18 mouse cellular contexts compared by ENCODE assay signal in genomic region chr1:127637917-127638316, GRCm38 (mm10). TPM values are rescaled to one million over a fixed set of nuclear protein-coding genes. Genes with fewer than 3 reads are reported as not detected.
"Had no signal": no experiment of that assay in that cellular context is flagged by ENCODE, and none has a peak within 500 bp of the region (broad histone marks: within the 10 kb centered on the region; RNA-seq: fewer than 3 reads in every experiment).

No protein-coding gene starts in this region.

- DNase-seq: kidney, postnatal 14 days; layer of hippocampus, adult 9-11 months; layer of hippocampus, postnatal 36 days; liver; liver, embryonic 13.5 days; liver, postnatal 0 days; lung, postnatal 14 days; right cerebral cortex, postnatal 14 days; thymus, adult 2 months; thymus, postnatal 25 days had no signal

- H3K4me3 ChIP-seq: kidney, embryonic 15.5 days; limb, embryonic 12.5 days; liver, embryonic 13.5 days; lung, embryonic 15.5 days; midbrain, embryonic 15.5 days; neural tube, embryonic 13.5 days; stomach, embryonic 15.5 days had no signal

- H3K4me2 ChIP-seq: kidney, embryonic 15.5 days; limb, embryonic 12.5 days; liver, embryonic 13.5 days; lung, embryonic 15.5 days; midbrain, embryonic 15.5 days; neural tube, embryonic 13.5 days; stomach, embryonic 15.5 days had no signal

- H3K27ac ChIP-seq: kidney, embryonic 15.5 days; limb, embryonic 12.5 days; liver, embryonic 13.5 days; lung, embryonic 15.5 days; macrophage; midbrain, embryonic 15.5 days; neural tube, embryonic 13.5 days; stomach, embryonic 15.5 days had no signal

- H3K4me1 ChIP-seq: kidney, embryonic 15.5 days; limb, embryonic 12.5 days; liver, embryonic 13.5 days; lung, embryonic 15.5 days; midbrain, embryonic 15.5 days; neural tube, embryonic 13.5 days; stomach, embryonic 15.5 days had no signal

- H3K36me3 ChIP-seq: kidney, embryonic 15.5 days; limb, embryonic 12.5 days; liver, embryonic 13.5 days; lung, embryonic 15.5 days; midbrain, embryonic 15.5 days; neural tube, embryonic 13.5 days; stomach, embryonic 15.5 days had no signal

- H3K9me3 ChIP-seq: kidney, embryonic 15.5 days; limb, embryonic 12.5 days; liver, embryonic 13.5 days; lung, embryonic 15.5 days; midbrain, embryonic 15.5 days; neural tube, embryonic 13.5 days; stomach, embryonic 15.5 days had no signal

- ATAC-seq: intestine, postnatal 0 days; liver, postnatal 0 days; midbrain, embryonic 15.5 days had no signal

- H3K9ac ChIP-seq: kidney, embryonic 15.5 days; limb, embryonic 12.5 days; liver, embryonic 13.5 days; liver, postnatal 0 days; lung, embryonic 15.5 days; midbrain, embryonic 15.5 days; neural tube, embryonic 13.5 days; stomach, embryonic 15.5 days had no signal

- H3K27me3 ChIP-seq: kidney, embryonic 15.5 days; limb, embryonic 12.5 days; liver, embryonic 13.5 days; lung, embryonic 15.5 days; midbrain, embryonic 15.5 days; neural tube, embryonic 13.5 days; stomach, embryonic 15.5 days had no signal

RNA-seq across cellular contexts. Expression of gene Tmem163, which starts 41.4 kb away (rescaled TPM):
- polyA plus RNA-seq: macrophage had no signal
